Mouse (Mus musculus) adrenal gland, adult (tissue): ENCODE measurements around the gene Nemp2.

Source experiments
- DNase-seq, 2 experiments: peaks; one replicate each; pipeline ENCODE4 v3.0.0; 2022 to 2023; ENCODE audit warnings: low spot score in 1 of 2; ENCODE audit not compliant: inconsistent age in 2 of 2

Gene Nemp2

GRCm38 (mm10) chr1:52630248-52630936 lies at the start of gene Nemp2:
Gene Nemp2 (plus strand): TSS chr1:52630703.
- DNase-seq = peak; percentile 92 to 98

DNA sequence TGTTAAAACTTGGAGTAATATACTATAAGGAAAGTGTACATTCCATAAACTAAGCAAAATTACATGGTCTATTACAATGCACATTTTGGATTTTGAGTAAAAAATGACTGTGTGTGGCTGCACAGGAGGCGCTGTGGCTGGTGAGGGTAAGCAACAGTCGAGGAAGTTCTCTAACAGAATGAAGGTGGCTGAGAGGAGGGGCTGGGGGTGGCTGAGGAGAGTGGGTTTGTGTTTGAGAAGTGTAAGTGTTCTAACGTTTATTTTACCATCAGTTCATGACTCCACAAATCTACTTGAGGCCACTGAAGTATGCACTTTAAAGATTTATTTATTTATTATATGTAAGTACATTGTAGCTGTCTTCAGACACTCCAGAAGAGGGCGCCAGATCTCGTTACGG lies 48.8 kb upstream of the Nemp2 start:
- DNase-seq = no peak

DNA sequence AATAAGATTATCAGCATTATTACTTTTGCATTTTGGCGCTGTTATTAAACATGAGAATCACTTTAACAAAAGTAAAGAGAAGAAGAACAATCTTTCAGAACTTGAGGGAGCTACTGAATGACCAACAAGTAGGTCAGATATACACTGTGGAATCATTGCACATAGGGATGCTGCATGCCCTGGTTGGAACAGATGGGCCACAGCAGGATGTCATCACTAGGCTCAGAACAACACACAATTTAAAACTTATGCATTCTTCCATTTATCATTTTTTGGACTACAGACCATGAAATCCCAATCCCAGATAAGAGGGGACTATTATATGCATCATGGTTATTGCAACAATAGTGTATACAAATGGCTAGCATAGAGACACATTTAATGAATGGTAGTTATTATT lies 47.6 kb upstream of the Nemp2 start:
- no peak for DNase-seq

- peak; percentile 11 to 44 for DNase-seq
Measured at GRCm38 (mm10) chr1:52596982-52597646, 33.4 kb upstream of the Nemp2 start.

DNA sequence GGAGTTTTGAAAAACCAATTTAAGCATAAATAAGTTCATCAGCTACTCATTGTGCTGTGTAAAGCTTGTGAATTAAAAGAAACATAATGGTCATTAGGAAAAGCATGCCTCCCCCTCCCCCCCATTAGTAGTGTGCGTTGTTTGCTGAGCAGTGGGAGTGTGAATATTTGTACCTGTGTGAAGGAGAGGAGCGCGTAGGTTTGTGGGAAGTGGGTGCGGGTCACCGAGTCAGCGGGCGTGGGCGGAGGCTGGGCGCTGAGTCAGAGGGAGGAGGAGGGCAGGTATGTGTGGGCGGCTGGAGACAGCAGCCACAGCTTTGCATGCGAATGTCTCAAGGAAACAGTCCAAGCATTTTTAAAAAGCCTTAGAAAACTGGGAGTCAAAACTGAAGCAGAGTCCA lies 32.7 kb upstream of the Nemp2 start:
- DNase-seq = peak; percentile 55 to 76

- DNase-seq = no peak
Measured at GRCm38 (mm10) chr1:52598361-52598760, 32.1 kb upstream of the Nemp2 start.

DNA sequence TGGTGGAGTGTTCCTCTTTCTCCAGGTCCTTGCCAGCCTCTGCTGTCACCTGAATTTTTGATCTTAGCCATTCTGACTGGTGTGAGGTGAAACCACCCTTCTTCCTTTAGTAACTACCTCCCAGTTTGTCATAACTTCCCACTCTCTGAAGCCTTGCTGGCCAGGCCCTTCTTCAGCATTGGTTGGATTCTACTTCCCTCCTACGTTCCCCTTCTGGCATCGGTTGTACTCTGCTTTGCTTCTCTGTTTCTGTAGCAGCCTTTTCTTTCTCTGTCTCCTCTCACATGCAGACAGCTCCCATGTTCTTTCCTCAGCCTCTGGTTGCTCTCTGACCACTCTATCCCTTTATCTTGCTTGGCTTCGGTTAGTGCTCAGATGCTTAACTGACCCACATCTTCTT lies 29.0 kb upstream of the Nemp2 start:
- DNase-seq = no peak

- no peak for DNase-seq
Measured at GRCm38 (mm10) chr1:52607700-52608099, 22.8 kb upstream of the Nemp2 start.

GRCm38 (mm10) chr1:52608486-52608885 lies 22.0 kb upstream of the Nemp2 start:
- peak; percentile 20 to 64 for DNase-seq

DNA sequence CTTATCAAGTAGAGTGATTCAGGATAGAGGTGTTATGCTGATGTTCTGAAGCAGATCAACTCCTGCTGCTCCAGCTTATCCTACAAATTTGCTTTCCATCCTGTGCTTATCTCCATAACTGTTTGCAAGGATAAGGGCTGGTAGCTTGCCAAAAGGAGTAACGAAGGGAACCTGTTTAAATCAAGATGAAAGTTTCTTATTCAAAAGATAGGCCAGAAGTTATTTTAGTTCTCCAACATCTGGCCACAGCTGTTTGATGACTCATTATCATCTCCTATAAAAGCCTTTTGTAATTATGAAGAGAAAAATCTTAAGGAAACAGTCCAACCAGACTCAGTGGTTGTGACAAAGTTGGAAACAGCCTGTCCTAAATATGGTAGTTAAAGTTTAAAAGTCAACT lies 12.3 kb upstream of the Nemp2 start:
- no peak for DNase-seq

DNA sequence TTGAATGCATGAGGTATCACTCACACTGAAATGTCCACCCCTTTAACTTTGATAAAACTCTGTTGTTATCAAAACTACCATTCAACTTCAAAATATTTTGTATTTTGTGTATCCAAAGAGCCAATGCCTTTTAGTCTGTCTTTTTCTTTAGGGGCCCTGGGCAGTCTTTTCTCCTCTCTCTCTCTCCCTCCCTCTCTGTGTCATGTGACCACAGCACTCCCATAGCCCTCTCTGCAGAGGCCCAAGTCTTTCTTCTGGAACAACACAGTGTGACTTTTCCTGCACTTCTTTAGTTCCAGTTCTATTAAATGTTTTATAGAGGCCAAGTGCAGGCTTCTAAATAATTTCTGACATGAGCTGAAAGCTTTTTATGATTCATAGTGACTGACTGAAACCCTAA lies 10.1 kb upstream of the Nemp2 start:
- DNase-seq = no peak

GRCm38 (mm10) chr1:52630937-52631299 lies 415 bp downstream of the Nemp2 start:
- DNase-seq = no peak

DNA sequence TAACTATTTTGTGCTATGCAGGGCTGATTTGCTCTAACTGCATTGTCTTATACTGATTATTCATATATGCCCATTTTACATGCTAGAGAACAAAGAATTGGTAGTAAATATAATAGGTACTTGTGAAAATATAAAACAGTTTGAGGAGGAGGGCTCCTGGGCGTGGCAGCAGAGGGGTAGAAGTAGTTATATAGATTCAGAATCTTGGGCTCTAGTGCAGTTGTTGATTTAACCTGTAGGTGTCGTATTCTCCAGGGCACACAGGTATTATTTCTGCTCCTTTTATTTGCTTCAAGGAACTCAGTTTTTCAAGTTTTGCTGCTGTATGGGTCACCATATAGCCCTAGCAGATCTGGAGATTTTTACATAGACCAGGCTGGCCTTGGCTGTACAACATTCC lies 1.1 kb downstream of the Nemp2 start:
- no peak for DNase-seq

DNA sequence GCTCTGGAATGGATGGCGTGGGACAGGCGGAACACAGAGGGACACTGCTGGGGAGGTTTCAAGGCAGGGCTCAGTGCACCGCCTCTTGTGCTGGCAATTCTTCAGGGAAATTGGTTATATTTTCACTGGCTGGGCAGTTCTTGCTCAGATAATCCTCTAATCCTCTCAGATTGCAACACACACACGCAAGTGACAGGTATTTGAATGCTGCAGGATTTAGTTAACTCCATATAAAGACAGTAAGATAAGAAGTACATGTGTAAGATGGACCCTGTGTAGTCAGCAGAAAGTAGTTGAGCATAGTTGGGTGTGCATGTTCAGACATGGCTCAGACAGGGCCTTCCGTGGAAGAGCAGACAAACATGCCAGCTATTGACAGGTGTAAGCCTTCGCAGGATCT lies 3.7 kb downstream of the Nemp2 start:
- no peak for DNase-seq

- DNase-seq = no peak
Measured at GRCm38 (mm10) chr1:52635932-52636331, 5.4 kb downstream of the Nemp2 start.

GRCm38 (mm10) chr1:52638101-52638500 lies 7.6 kb downstream of the Nemp2 start:
- DNase-seq = no peak

- DNase-seq = no peak
Measured at GRCm38 (mm10) chr1:52639090-52639489, 8.6 kb downstream of the Nemp2 start.

- DNase-seq = no peak
Measured at GRCm38 (mm10) chr1:52640266-52640665, 9.8 kb downstream of the Nemp2 start.

DNA sequence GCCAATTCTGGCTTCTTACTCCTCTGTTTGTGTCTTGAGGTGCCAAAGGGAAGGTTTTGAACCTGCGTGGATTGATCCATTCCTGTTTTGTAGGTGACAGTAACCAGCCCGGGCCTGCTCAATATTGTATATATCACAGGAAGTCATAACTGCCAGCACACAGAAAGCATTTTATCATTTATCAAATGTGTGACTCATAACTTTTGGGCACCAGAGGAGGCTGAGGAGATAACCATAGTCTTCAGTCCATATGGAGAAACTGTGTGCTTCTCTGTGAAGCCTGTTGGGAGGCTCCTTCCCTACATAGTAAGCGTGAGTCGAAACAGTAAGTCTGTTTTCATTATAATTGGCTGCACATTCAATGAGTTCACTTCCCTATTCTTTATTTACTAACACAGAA lies 10.2 kb downstream of the Nemp2 start:
- no peak for DNase-seq

DNA sequence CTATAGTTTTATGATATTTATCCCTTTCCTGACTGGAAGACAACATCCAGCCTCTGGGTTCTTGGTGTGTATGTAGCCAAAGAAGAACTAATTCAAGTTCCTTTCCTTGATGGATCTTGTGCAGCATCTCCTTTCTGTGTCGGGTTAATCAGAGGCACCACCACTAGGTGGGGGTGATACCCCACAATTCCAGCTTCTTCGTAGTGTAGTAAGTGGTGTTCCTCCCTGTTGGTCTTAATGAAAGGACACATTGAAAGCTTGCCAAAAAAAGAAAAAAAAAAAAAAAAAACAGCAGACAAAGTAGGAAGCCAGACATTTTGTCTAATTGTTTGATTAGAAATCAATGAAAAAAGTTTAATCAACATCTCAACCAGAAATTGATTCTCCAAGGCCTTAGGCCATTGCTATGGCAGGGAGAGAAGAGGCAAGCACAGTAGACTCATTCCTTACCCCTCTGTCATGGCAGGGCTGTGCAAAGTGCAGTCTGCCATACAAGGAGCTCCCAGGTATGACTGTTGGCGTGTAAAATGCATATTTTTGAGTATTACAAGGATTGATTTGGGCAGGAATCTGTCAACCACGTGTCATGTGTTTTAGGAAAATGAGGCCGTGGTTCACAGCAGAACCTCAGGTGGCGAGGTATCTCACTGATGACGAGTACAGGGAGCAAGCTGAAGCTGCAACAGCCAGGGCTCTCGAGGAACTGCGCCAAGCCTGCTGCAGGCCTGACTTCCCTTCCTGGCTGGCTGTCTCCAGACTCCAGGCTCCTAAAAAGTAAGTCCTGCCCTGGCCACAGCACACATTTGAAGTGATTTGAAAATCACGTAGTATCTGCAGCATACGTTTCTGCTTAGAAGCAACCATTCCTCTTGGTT lies 17.9 kb downstream of the Nemp2 start:
- peak; percentile 65 to 89 for DNase-seq

DNA sequence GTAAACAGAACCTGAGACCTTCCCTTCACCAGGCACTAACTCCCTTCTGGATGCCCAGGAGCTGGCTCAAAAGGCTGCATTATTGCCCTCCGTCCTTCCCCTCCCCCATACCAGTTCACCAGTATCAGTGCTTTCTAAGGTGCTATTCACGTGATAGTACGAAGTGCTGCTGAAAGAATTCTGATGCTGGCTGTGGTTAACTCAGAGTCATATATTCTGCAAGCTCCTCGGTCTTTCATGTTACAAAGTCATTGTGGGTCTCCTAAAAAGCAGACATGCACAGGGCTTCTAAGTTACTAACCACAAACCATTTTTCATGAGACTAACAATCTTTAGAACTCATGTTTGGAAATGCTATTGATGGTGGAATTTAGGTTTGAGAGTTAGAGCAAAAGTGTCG lies 19.6 kb downstream of the Nemp2 start:
- DNase-seq = no peak
